13 mouse cellular contexts compared by ENCODE assay signal in genomic region chr1:138719297-138719696, GRCm38 (mm10).
"Had no signal": no experiment of that assay in that cellular context is flagged by ENCODE, and none has a peak within 500 bp of the region (broad histone marks: within the 10 kb centered on the region; RNA-seq: fewer than 3 reads in every experiment).

No protein-coding gene starts in this region.

- ATAC-seq: lung, postnatal 0 days; midbrain, embryonic 16.5 days had no signal

- DNase-seq: kidney, adult 8-10 months; kidney, postnatal 10 days; kidney, postnatal 4 days; lung, adult 18-20 months; lung, postnatal 4 days; right cerebral cortex, postnatal 25 days; thymus, postnatal 4 days had no signal

- H3K36me3 ChIP-seq: limb, embryonic 12.5 days had no signal

- H3K27me3 ChIP-seq: limb, embryonic 12.5 days had no signal

- H3K27ac ChIP-seq: layer of hippocampus, adult 2 months; limb, embryonic 12.5 days; liver, embryonic 14.5 days had no signal

- H3K4me2 ChIP-seq: limb, embryonic 12.5 days; midbrain, embryonic 11.5 days had no signal

- H3K4me3 ChIP-seq: layer of hippocampus, adult 2 months; limb, embryonic 12.5 days had no signal

- H3K9ac ChIP-seq: limb, embryonic 12.5 days; liver, embryonic 14.5 days had no signal

- H3K9me3 ChIP-seq: limb, embryonic 12.5 days had no signal
